Mouse (Mus musculus) neural tube, embryonic 12.5 days (tissue): ENCODE measurements around the gene Rab22a. TPM values are rescaled to one million over a fixed set of nuclear protein-coding genes. Genes with fewer than 3 reads are reported as not detected.
"Not testable (repeated sequence)": the region's sequence is repeated elsewhere in the genome, so short reads cannot be mapped to it uniquely, and the experiment has no call there.

Experiments
- ATAC-seq: fragments of 200-750 bp; cut with Nextera tagmentation; 2 replicates; pipeline ENCODE4 v1.8.0; 2017; ENCODE audit warnings: low read depth, mild to moderate bottlenecking, moderate TSS enrichment, moderate library complexity; ENCODE audit not compliant: low FRiP score
- H3K27ac ChIP-seq: fragments of 300-500 bp; sonication (generic); 2 replicates; pipeline ENCODE4 v1.5.1; 2016
- H3K27me3 ChIP-seq: fragments of 300-500 bp; sonication (generic); replicated peaks from 2 replicates; pipeline ENCODE4 v1.6.1; 2016; ENCODE audit warnings: mild to moderate bottlenecking
- H3K36me3 ChIP-seq: fragments of 300-500 bp; sonication (generic); 2 replicates; pipeline ENCODE4 v1.6.1; 2016; ENCODE audit warnings: mild to moderate bottlenecking
- H3K4me1 ChIP-seq: fragments of 300-500 bp; sonication (generic); 2 replicates; pipeline ENCODE4 v1.6.1; 2016
- H3K4me2 ChIP-seq: fragments of 300-500 bp; sonication (generic); replicated peaks from 2 replicates; pipeline ENCODE4 v1.6.1; 2016; ENCODE audit warnings: mild to moderate bottlenecking
- H3K4me3 ChIP-seq: fragments of 300-500 bp; sonication (generic); 2 replicates; pipeline ENCODE4 v1.5.1; 2016
- H3K9ac ChIP-seq: fragments of 300-500 bp; sonication (generic); 2 replicates; pipeline ENCODE4 v1.6.1; 2016; ENCODE audit warnings: mild to moderate bottlenecking
- H3K9me3 ChIP-seq: fragments of 300-500 bp; sonication (generic); 2 replicates; pipeline ENCODE4 v1.6.1; 2016; ENCODE audit warnings: mild to moderate bottlenecking
- WGBS: fragments of 180-500 bp; shearing (Covaris S2); methylation state at CpG from one replicate; pipeline ENCODE4 v1.1.7; 2016; 5-methylcytosine and 5-hydroxymethylcytosine counted together
- polyA plus RNA-seq: library from polyadenylated mRNA; unstranded; fragments of >200 nt; fragmentation: Nextera tagmentation; extraction: Ambion mirVana; gene quantifications from 2 replicates; pipeline ENCODE4 v1.2.1, GENCODE M21; 2016

The Rab22a gene
- polyA plus RNA-seq, 1 experiment from 2014 or later: 54.7 TPM

DNA sequence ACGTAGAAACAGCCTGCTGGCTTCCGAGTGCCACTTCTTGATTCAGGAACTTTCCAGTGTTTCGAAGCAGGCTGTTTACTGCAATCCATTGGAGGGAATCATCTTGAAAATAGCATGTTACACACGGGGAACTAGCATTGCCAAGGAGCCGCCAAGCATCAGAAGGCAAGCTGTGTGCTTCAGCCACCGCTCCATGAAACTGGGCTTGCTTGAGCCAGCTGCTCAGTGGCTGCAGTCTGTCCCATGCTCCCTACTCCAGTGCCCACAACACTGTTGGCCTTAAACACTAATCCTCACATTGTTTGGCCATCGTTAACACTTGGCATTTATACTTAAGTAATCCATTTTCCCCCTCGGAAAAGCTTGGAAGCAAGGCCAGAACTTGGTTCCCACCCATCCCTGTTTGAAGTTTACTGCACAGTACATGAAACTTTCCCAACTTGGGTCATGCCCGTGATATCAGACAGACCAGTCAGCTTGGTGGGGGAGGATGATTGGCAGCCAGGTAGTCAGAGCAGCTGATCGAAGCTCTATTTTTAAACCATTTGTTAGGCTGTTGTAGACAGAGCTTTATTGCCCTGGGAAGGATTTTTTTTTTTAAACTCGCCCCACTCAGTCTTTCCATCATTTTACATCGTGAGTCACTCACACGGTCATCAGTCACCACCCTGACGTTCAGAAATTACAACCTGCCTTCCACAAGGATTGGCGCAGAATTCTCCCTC is 46.4 kb downstream of the Rab22a start:
- H3K9me3 ChIP-seq: no peaks in the 10 kb centered on the region
- no peak overlapping the region for H3K4me3 ChIP-seq
- H3K27ac ChIP-seq: no peak overlapping the region
- no peak overlapping the region for H3K4me2 ChIP-seq
- no peak overlapping the region for H3K9ac ChIP-seq
- 88% methylated on average over 15 of the region's 15 CpGs for WGBS
- peaks cover 27% of the 10 kb centered on the region for H3K36me3 ChIP-seq
- no peaks in the 10 kb centered on the region for H3K27me3 ChIP-seq
- no peak for ATAC-seq
- peaks cover 6% of the 10 kb centered on the region; the same call in 1 of the 2 replicates for H3K4me1 ChIP-seq

- not testable (repeated sequence) for H3K4me2 ChIP-seq, H3K27me3 ChIP-seq, H3K4me3 ChIP-seq, H3K4me1 ChIP-seq, ATAC-seq, H3K27ac ChIP-seq, H3K9ac ChIP-seq, H3K9me3 ChIP-seq
- H3K36me3 ChIP-seq: peaks cover 20% of the 10 kb centered on the region
These were observed 48.1 kb downstream of the Rab22a start for GRCm38 (mm10) chr2:173707626-173708025.

DNA sequence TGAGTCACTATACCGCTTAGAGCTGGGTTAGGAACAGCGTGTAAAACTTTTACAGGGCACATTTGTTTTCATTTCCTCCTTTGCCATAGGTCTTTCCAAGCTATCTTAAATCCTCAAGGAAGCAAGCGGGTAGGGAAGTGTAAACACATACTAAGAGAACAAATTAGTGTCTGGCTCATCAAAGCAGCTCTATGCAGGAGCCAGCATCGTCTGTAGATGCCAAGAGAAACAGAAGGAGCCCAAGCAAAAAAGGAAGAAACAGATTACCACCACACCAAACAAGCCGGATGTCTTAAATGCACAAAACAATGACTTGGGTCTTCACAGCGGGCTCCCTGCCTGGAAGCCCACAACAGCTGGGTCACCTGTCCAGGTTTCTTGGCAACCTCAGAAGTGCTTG is 50.6 kb downstream of the Rab22a start:
- Histone ChIP-seq H3K4me3 (no peak overlapping the region), H3K9ac (no peak overlapping the region), H3K4me2 (no peak overlapping the region), H3K27ac (no peak overlapping the region), H3K36me3 (peaks cover 9% of the 10 kb centered on the region; the same call in 1 of the 2 replicates), H3K27me3 (no peaks in the 10 kb centered on the region), H3K4me1 (peaks cover 22% of the 10 kb centered on the region), H3K9me3 (no peaks in the 10 kb centered on the region)
- 88% methylated on average over 6 of the region's 6 CpGs for WGBS
- ATAC-seq: no peak

DNA sequence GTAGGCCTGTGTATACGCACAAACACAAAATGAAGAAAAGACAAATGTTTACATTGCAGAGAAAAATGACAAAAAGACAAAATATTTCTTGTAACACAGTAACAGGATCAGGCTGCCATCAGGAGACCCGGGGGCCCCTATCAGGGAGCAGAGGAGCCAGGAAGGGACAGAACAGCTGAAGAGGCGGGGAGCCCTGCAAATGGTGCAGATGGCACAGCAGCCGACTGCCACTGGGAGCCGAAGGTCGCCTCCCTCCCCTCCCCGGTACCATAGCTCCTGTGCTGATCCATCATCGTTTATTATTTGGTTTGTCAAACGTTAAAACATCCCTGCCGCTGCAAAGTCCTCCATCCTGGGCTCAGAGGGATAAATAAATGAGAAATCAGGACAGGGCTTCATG is 53.1 kb downstream of the Rab22a start:
- WGBS: 41% methylated on average over 10 of the region's 10 CpGs
- Histone ChIP-seq H3K4me3 (no peak overlapping the region), H3K27ac (no peak overlapping the region), H3K9me3 (no peaks in the 10 kb centered on the region), H3K4me1 (peaks cover 24% of the 10 kb centered on the region), H3K4me2 (no peak overlapping the region), H3K9ac (no peak overlapping the region), H3K27me3 (no peaks in the 10 kb centered on the region), H3K36me3 (peaks cover 9% of the 10 kb centered on the region; the same call in 1 of the 2 replicates)
- no peak for ATAC-seq

GRCm38 (mm10) chr2:173713241-173713640 is 53.7 kb downstream of the Rab22a start:
- no peak overlapping the region for H3K4me2 ChIP-seq
- H3K4me3 ChIP-seq: no peak overlapping the region
- no peak overlapping the region for H3K27ac ChIP-seq
- peaks cover 6% of the 10 kb centered on the region; the same call in 1 of the 2 replicates for H3K36me3 ChIP-seq
- no peaks in the 10 kb centered on the region for H3K27me3 ChIP-seq
- H3K9ac ChIP-seq: no peak overlapping the region
- no peaks in the 10 kb centered on the region for H3K9me3 ChIP-seq
- H3K4me1 ChIP-seq: peaks cover 24% of the 10 kb centered on the region
- no peak for ATAC-seq
- WGBS: 81% methylated on average over 4 of the region's 4 CpGs

DNA sequence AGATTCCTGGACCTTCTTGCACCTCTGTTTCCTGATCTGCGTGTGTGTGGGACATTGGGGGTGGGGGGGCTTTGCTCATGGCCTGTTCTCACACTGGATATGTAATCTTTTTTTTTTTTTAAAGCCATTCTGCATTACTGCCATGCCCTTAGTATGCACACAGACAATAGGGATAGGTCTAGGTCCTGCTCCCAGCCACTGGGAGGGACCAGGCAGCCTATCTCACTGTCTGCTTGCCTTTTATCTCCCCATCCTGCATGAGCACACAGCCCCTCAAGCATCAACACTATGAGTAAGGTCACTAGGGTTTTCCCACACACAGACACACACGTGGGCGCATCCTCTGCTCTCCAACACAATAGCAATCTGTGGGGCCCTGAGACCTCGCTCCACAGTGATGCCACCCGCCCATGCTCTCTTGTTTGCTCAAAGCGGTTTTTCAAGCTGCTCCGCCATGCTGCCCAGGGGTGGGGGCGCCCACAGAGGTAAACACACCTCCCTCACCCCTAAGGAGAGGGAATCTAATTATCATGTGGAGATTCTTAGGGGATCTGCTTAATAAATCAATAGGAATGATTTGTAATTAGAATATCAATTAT is 55.2 kb downstream of the Rab22a start:
- no peak overlapping the region for H3K9ac ChIP-seq
- no peak overlapping the region for H3K4me2 ChIP-seq
- peaks cover 24% of the 10 kb centered on the region for H3K4me1 ChIP-seq
- H3K27me3 ChIP-seq: no peaks in the 10 kb centered on the region
- H3K4me3 ChIP-seq: no peak overlapping the region
- H3K9me3 ChIP-seq: no peaks in the 10 kb centered on the region
- H3K36me3 ChIP-seq: no peaks in the 10 kb centered on the region
- H3K27ac ChIP-seq: no peak overlapping the region; the same call in 1 of the 2 replicates
- 0 out of 2 replicates have a peak, but pooled peaks have one; percentile 25 for ATAC-seq
- 41% methylated on average over 8 of the region's 8 CpGs for WGBS

GRCm38 (mm10) chr2:173716966-173717365 is 57.4 kb downstream of the Rab22a start:
- H3K27ac ChIP-seq: no peak overlapping the region
- H3K36me3 ChIP-seq: no peaks in the 10 kb centered on the region
- H3K9ac ChIP-seq: no peak overlapping the region
- H3K4me1 ChIP-seq: peaks cover 24% of the 10 kb centered on the region
- no peaks in the 10 kb centered on the region for H3K27me3 ChIP-seq
- H3K4me3 ChIP-seq: no peak overlapping the region
- WGBS: 89% methylated on average over 5 of the region's 5 CpGs
- H3K4me2 ChIP-seq: no peak overlapping the region
- H3K9me3 ChIP-seq: peaks cover 5% of the 10 kb centered on the region; the same call in 1 of the 2 replicates
- no peak for ATAC-seq

DNA sequence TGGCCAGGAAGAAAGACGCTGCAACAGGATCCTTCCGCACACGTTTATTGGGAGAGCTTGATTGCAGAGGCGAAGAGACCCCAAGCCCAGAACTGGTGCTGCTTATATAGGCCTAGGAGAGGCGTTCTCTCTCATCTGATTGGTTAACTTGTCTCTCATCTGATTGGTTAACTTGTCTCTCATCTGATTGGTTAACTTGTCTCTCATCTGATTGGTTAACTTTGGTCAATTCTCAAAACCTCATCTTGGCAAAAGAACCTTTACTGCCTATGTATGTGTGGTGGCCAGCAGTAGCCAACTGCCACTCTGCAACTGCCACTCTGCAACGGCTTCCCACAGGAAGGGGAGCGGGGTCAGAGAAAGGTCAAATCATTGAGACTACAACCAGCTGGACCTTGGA is 59.6 kb downstream of the Rab22a start, which contains the start of gene 1700010B08Rik:
Gene 1700010B08Rik (plus strand): TSS at position 301 of the 400 bp plus-strand sequence.
- 85% methylated on average over 6 of the region's 7 CpGs for WGBS
- H3K4me2 ChIP-seq, H3K27ac ChIP-seq, H3K4me3 ChIP-seq, H3K36me3 ChIP-seq, H3K9ac ChIP-seq, ATAC-seq, H3K9me3 ChIP-seq, H3K27me3 ChIP-seq: not testable (repeated sequence)
- H3K4me1 ChIP-seq: peaks cover 13% of the 10 kb centered on the region; the same call in 1 of the 2 replicates

DNA sequence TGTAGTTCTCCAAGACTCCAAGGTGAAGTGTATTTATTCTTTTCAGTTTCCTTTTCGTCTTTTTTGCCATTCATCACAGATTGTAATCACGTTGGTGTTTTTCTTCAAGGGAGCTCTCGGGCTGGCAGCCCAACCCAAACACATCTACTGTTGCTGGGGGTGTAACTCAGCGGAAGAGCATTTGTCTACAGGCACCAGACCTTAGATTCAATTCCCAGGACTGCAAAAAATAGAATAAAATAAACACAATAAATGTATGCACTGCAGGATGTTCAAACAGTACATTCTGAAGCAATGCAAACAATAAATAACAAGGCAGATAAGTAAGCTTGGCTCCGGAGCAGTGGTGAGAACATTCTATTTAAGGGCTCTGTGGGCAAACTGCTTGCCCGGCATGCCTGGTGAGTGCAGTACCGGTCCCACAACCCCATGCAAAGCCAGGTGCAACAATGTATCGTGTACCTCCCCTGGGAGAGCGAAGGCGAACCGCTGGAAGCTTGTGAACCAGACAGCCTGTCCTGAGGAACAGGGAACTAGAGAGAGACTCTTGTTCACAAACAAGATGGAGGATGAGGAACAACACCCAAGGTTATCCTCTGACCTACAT is 62.8 kb downstream of the Rab22a start:
- no peak overlapping the region for H3K9ac ChIP-seq
- H3K4me1 ChIP-seq: peaks cover 15% of the 10 kb centered on the region
- no peak overlapping the region for H3K4me3 ChIP-seq
- no peak for ATAC-seq
- H3K9me3 ChIP-seq: peaks cover 5% of the 10 kb centered on the region; the same call in 1 of the 2 replicates
- H3K36me3 ChIP-seq: no peaks in the 10 kb centered on the region
- H3K4me2 ChIP-seq: no peak overlapping the region
- H3K27ac ChIP-seq: no peak overlapping the region
- H3K27me3 ChIP-seq: no peaks in the 10 kb centered on the region
- WGBS: 78% methylated on average over 11 of the region's 11 CpGs

GRCm38 (mm10) chr2:173724382-173724781 is 64.8 kb downstream of the Rab22a start:
- peaks cover 15% of the 10 kb centered on the region for H3K4me1 ChIP-seq
- WGBS: 17% methylated on average over 14 of the region's 14 CpGs
- H3K27me3 ChIP-seq: no peaks in the 10 kb centered on the region
- no peak overlapping the region for H3K9ac ChIP-seq
- no peak overlapping the region for H3K27ac ChIP-seq
- peak overlapping the region; percentile 32 for H3K4me2 ChIP-seq
- ATAC-seq: peak; percentile 45
- H3K9me3 ChIP-seq: peaks cover 5% of the 10 kb centered on the region; the same call in 1 of the 2 replicates
- no peaks in the 10 kb centered on the region for H3K36me3 ChIP-seq
- no peak overlapping the region for H3K4me3 ChIP-seq

DNA sequence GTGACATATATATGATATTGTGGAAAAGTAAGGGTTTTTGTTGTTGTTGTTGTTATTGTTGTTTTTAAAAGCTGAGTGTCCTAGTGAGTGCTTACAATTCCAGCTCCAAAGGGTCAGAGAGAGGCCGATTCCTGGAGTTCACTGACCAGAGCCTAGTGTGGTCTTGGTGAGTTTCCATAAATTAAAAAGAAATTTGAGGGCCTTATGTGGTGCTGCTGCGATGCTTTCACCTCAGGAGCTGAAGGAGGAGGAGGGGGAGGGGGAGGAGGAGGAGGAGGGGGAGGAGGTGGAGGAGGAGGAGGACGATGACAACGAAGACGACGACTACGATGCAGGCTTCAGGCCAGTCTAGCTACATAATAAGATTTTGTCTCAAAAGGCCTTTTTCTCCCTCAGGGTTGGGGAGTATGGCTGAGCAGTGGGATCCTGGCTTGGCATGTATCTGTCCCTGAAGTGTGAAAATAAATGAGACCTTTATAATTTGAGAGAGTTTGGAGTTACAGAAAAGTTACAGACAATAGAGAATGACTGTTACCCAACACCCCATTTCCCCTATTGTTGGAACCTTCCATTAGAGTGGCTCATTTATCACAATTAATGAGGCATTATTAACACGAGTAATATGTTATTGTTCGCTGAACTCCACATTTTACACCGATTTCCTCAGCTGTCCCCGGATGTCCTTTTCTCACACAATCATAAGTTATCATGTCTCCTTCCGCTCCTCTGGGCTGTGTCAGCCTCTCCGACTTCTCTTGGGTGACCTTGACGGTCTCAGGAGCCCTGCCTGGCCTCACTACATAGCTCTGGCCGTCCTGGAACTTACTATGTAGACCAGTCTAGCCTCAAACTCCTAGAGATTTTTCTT is 65.6 kb downstream of the Rab22a start:
- no peaks in the 10 kb centered on the region for H3K27me3 ChIP-seq
- H3K36me3 ChIP-seq: no peaks in the 10 kb centered on the region
- H3K9me3 ChIP-seq: 0 out of 2 replicates have a peak, but pooled peaks cover under 1% of the 10 kb centered on the region
- peaks cover 15% of the 10 kb centered on the region for H3K4me1 ChIP-seq
- no peak overlapping the region for H3K4me3 ChIP-seq
- H3K4me2 ChIP-seq: no peak overlapping the region; the same call in 1 of the 2 replicates
- ATAC-seq: peak; percentile 79; the same call in 1 of the 2 replicates
- 24% methylated on average over 15 of the region's 15 CpGs for WGBS
- H3K27ac ChIP-seq: no peak overlapping the region
- H3K9ac ChIP-seq: no peak overlapping the region
